Mouse (Mus musculus): ENCODE results near the gene Fnbp1l. TPM values are rescaled to one million over a fixed set of nuclear protein-coding genes. Genes with fewer than 3 reads are reported as not detected.
A peak's percentile ranks its signal among the peaks of the same experiment; 100 is the strongest.

Gene Fnbp1l
- polyA plus RNA-seq, 1 experiment from 2014 or later: 42.8 TPM

GRCm38 (mm10) chr3:122510932-122511331 is 108.6 kb downstream of the Fnbp1l start:
- peaks cover 32% of the 10 kb centered on the region for H3K4me1 ChIP-seq (ENCODE audit: control insufficient read depth, insufficient read depth, low read length)
- WGBS: 53% methylated on average over 10 of the region's 10 CpGs
- peak overlapping the region; percentile 76 for H3K27ac ChIP-seq (ENCODE audit: low read length)
- H3K36me3 ChIP-seq (ENCODE audit: control insufficient read depth, insufficient read depth, low read length): no peaks in the 10 kb centered on the region
- no peaks in the 10 kb centered on the region for H3K9me3 ChIP-seq (replicated peaks; ENCODE audit: control insufficient read depth, low read length)
- H3K9ac ChIP-seq (ENCODE audit: low read length): 0 out of 2 replicates have a peak overlapping the region, but pooled peaks have one; percentile 50
- H3K4me2 ChIP-seq (ENCODE audit: low read depth, low read length): no peak overlapping the region
- H3K27me3 ChIP-seq (ENCODE audit: control insufficient read depth, insufficient read depth, low read length): no peaks in the 10 kb centered on the region
- no peak for ATAC-seq (ENCODE audit: insufficient read depth, low FRiP score)
- H3K4me3 ChIP-seq (replicated peaks; ENCODE audit: low read length): no peak overlapping the region

DNA sequence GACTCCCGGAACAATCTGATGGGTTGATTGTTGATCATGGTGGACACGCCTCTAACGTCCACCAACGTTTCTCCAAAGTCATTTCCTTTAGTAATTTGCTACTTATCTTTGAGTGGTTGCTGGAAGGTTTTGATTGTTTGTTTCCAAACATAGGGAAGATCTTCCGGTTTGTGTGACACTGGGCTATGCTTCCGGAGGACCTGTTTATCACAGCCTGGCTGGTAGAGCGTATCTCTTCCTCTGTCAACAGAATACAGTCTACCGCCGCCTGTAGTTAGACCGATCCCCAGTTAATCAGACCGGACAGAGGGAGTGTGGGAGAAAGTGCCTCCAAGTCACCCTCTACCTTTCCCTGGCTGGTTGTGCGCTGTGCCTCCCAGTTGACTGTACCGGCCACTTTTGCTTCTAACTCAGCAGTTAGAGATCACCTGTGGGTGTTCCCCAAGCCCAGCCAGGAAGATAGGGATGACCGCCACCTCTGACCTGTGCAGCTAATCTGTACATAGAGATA is 109.2 kb downstream of the Fnbp1l start:
- Histone ChIP-seq H3K27me3 (ENCODE audit: control insufficient read depth, insufficient read depth, low read length) (no peaks in the 10 kb centered on the region), H3K9me3 (replicated peaks; ENCODE audit: control insufficient read depth, low read length) (no peaks in the 10 kb centered on the region), H3K36me3 (ENCODE audit: control insufficient read depth, insufficient read depth, low read length) (no peaks in the 10 kb centered on the region), H3K4me3 (replicated peaks; ENCODE audit: low read length) (no peak overlapping the region), H3K4me2 (ENCODE audit: low read depth, low read length) (no peak overlapping the region), H3K9ac (ENCODE audit: low read length) (0 out of 2 replicates have a peak overlapping the region, but pooled peaks have one; percentile 7), H3K4me1 (ENCODE audit: control insufficient read depth, insufficient read depth, low read length) (peaks cover 28% of the 10 kb centered on the region), H3K27ac (ENCODE audit: low read length) (peak overlapping the region; percentile 76)
- no peak for ATAC-seq (ENCODE audit: insufficient read depth, low FRiP score)
- WGBS: 65% methylated on average over 14 of the region's 14 CpGs

GRCm38 (mm10) chr3:122509534-122510239 is 109.8 kb downstream of the Fnbp1l start:
- Histone ChIP-seq H3K9me3 (replicated peaks; ENCODE audit: control insufficient read depth, low read length) (no peaks in the 10 kb centered on the region), H3K36me3 (ENCODE audit: control insufficient read depth, insufficient read depth, low read length) (no peaks in the 10 kb centered on the region), H3K4me1 (ENCODE audit: control insufficient read depth, insufficient read depth, low read length) (peaks cover 24% of the 10 kb centered on the region), H3K27me3 (ENCODE audit: control insufficient read depth, insufficient read depth, low read length) (no peaks in the 10 kb centered on the region), H3K4me3 (replicated peaks; ENCODE audit: low read length) (no peak overlapping the region), H3K4me2 (ENCODE audit: low read depth, low read length) (no peak overlapping the region), H3K9ac (ENCODE audit: low read length) (no peak overlapping the region), H3K27ac (ENCODE audit: low read length) (peak overlapping the region; percentile 76)
- WGBS: 52% methylated on average over 11 of the region's 11 CpGs
- peak; percentile 51; the same call in 1 of the 2 replicates for ATAC-seq (ENCODE audit: insufficient read depth, low FRiP score)

- Histone ChIP-seq H3K4me1 (ENCODE audit: control insufficient read depth, insufficient read depth, low read length) (peaks cover 24% of the 10 kb centered on the region), H3K9me3 (replicated peaks; ENCODE audit: control insufficient read depth, low read length) (no peaks in the 10 kb centered on the region), H3K27ac (ENCODE audit: low read length) (peak overlapping the region; percentile 76), H3K9ac (ENCODE audit: low read length) (no peak overlapping the region), H3K27me3 (ENCODE audit: control insufficient read depth, insufficient read depth, low read length) (no peaks in the 10 kb centered on the region), H3K4me2 (ENCODE audit: low read depth, low read length) (no peak overlapping the region), H3K4me3 (replicated peaks; ENCODE audit: low read length) (no peak overlapping the region), H3K36me3 (ENCODE audit: control insufficient read depth, insufficient read depth, low read length) (no peaks in the 10 kb centered on the region)
- 0 out of 2 replicates have a peak, but pooled peaks have one; percentile 9 for ATAC-seq (ENCODE audit: insufficient read depth, low FRiP score)
- WGBS: 36% methylated on average over 5 of the region's 5 CpGs
Observed at GRCm38 (mm10) chr3:122509084-122509483, 110.4 kb downstream of the Fnbp1l start.

- Histone ChIP-seq H3K4me3 (replicated peaks; ENCODE audit: low read length) (no peak overlapping the region), H3K4me2 (ENCODE audit: low read depth, low read length) (no peak overlapping the region), H3K9ac (ENCODE audit: low read length) (no peak overlapping the region), H3K9me3 (replicated peaks; ENCODE audit: control insufficient read depth, low read length) (no peaks in the 10 kb centered on the region), H3K27ac (ENCODE audit: low read length) (no peak overlapping the region), H3K27me3 (ENCODE audit: control insufficient read depth, insufficient read depth, low read length) (no peaks in the 10 kb centered on the region), H3K36me3 (ENCODE audit: control insufficient read depth, insufficient read depth, low read length) (no peaks in the 10 kb centered on the region), H3K4me1 (ENCODE audit: control insufficient read depth, insufficient read depth, low read length) (peaks cover 24% of the 10 kb centered on the region)
- WGBS: 92% methylated on average over 14 of the region's 14 CpGs
- no peak for ATAC-seq (ENCODE audit: insufficient read depth, low FRiP score)
Observed at GRCm38 (mm10) chr3:122507826-122508225, 111.7 kb downstream of the Fnbp1l start.

- Histone ChIP-seq H3K36me3 (ENCODE audit: control insufficient read depth, insufficient read depth, low read length) (no peaks in the 10 kb centered on the region), H3K4me1 (ENCODE audit: control insufficient read depth, insufficient read depth, low read length) (peaks cover 23% of the 10 kb centered on the region), H3K27me3 (ENCODE audit: control insufficient read depth, insufficient read depth, low read length) (no peaks in the 10 kb centered on the region), H3K4me3 (replicated peaks; ENCODE audit: low read length) (no peak overlapping the region), H3K27ac (ENCODE audit: low read length) (peak overlapping the region; percentile 0; the same call in 1 of the 2 replicates), H3K9me3 (replicated peaks; ENCODE audit: control insufficient read depth, low read length) (no peaks in the 10 kb centered on the region), H3K4me2 (ENCODE audit: low read depth, low read length) (no peak overlapping the region), H3K9ac (ENCODE audit: low read length) (no peak overlapping the region)
- ATAC-seq (ENCODE audit: insufficient read depth, low FRiP score): no peak
- 41% methylated on average over 10 of the region's 10 CpGs for WGBS
Observed at GRCm38 (mm10) chr3:122506343-122506916, 113.1 kb downstream of the Fnbp1l start.

DNA sequence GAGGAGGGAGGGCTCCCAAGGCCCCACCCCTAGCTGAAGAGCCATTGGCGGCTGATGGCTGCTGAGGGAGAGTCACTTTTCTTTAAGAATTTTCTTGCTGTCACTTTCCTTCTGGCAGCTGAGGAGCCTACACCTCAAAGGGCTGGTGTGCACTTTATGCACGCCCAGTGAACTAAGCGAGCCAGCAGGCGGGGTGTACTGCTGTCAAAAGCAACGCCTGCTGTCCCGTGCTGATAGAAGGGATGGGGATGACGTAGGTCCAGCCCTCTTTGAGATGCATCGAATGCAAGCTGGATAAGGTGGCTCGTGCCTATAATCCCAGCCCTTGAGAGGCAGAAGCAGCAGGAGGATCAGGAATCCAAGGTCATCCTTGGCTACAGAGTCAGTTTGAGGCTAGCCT is 118.6 kb downstream of the Fnbp1l start:
- Histone ChIP-seq H3K4me3 (replicated peaks; ENCODE audit: low read length) (no peak overlapping the region), H3K4me1 (ENCODE audit: control insufficient read depth, insufficient read depth, low read length) (no peaks in the 10 kb centered on the region), H3K4me2 (ENCODE audit: low read depth, low read length) (no peak overlapping the region), H3K36me3 (ENCODE audit: control insufficient read depth, insufficient read depth, low read length) (no peaks in the 10 kb centered on the region), H3K9me3 (replicated peaks; ENCODE audit: control insufficient read depth, low read length) (no peaks in the 10 kb centered on the region), H3K27me3 (ENCODE audit: control insufficient read depth, insufficient read depth, low read length) (no peaks in the 10 kb centered on the region), H3K27ac (ENCODE audit: low read length) (no peak overlapping the region), H3K9ac (ENCODE audit: low read length) (no peak overlapping the region)
- ATAC-seq (ENCODE audit: insufficient read depth, low FRiP score): no peak
- 84% methylated on average over 9 of the region's 9 CpGs for WGBS

- Histone ChIP-seq H3K9me3 (replicated peaks; ENCODE audit: control insufficient read depth, low read length) (no peaks in the 10 kb centered on the region), H3K4me1 (ENCODE audit: control insufficient read depth, insufficient read depth, low read length) (peaks cover 2% of the 10 kb centered on the region; the same call in 1 of the 2 replicates), H3K27me3 (ENCODE audit: control insufficient read depth, insufficient read depth, low read length) (no peaks in the 10 kb centered on the region), H3K27ac (ENCODE audit: low read length) (0 out of 2 replicates have a peak overlapping the region, but pooled peaks have one; percentile 16), H3K4me2 (ENCODE audit: low read depth, low read length) (no peak overlapping the region), H3K9ac (ENCODE audit: low read length) (no peak overlapping the region), H3K36me3 (ENCODE audit: control insufficient read depth, insufficient read depth, low read length) (no peaks in the 10 kb centered on the region), H3K4me3 (replicated peaks; ENCODE audit: low read length) (no peak overlapping the region)
- ATAC-seq (ENCODE audit: insufficient read depth, low FRiP score): no peak
- 78% methylated on average over 6 of the region's 6 CpGs for WGBS
Observed at GRCm38 (mm10) chr3:122499647-122500046, 119.9 kb downstream of the Fnbp1l start.

GRCm38 (mm10) chr3:122498528-122498927 is 121.0 kb downstream of the Fnbp1l start:
- no peaks in the 10 kb centered on the region for H3K27me3 ChIP-seq (ENCODE audit: control insufficient read depth, insufficient read depth, low read length)
- WGBS: 77% methylated on average over 7 of the region's 7 CpGs
- H3K4me2 ChIP-seq (ENCODE audit: low read depth, low read length): no peak overlapping the region
- H3K9me3 ChIP-seq (replicated peaks; ENCODE audit: control insufficient read depth, low read length): no peaks in the 10 kb centered on the region
- peaks cover 3% of the 10 kb centered on the region; the same call in 1 of the 2 replicates for H3K4me1 ChIP-seq (ENCODE audit: control insufficient read depth, insufficient read depth, low read length)
- H3K27ac ChIP-seq (ENCODE audit: low read length): no peak overlapping the region
- H3K4me3 ChIP-seq (replicated peaks; ENCODE audit: low read length): no peak overlapping the region
- H3K9ac ChIP-seq (ENCODE audit: low read length): no peak overlapping the region
- H3K36me3 ChIP-seq (ENCODE audit: control insufficient read depth, insufficient read depth, low read length): no peaks in the 10 kb centered on the region
- peak; percentile 4; the same call in 1 of the 2 replicates for ATAC-seq (ENCODE audit: insufficient read depth, low FRiP score)
